Mouse (Mus musculus) hematopoietic stem cell, adult 5-6 weeks (primary cell): ENCODE measurements at regions not wholly inside any gene's neighbourhood (a gene's known extent, or its start where the extent isn't known, plus 50 kb on each side); places are given as distances from the start of the nearest gene placed in this dataset.

ENCODE experiments used
- ATAC-seq, 2 experiments: fragments of 125-278 bp in 1 of 2; replicated peaks in 1 of 2; 2 replicates each; pipeline ENCODE4 v1.8.0; 2016 to 2017; ENCODE audit warnings: inconsistent platforms in 2 of 2, mild to moderate bottlenecking in 2 of 2, moderate number of reproducible peaks in 2 of 2, low read depth in 1 of 2, moderate TSS enrichment in 1 of 2; ENCODE audit not compliant: low FRiP score in 2 of 2, poor library complexity in 2 of 2, severe bottlenecking in 2 of 2, insufficient read depth in 1 of 2, low TSS enrichment in 1 of 2

GRCm38 (mm10) chr17:77819698-77820097, 380.4 kb upstream of the Crim1 start:
- no peak for ATAC-seq

GRCm38 (mm10) chr17:77843949-77844348, 356.1 kb upstream of the Crim1 start:
- ATAC-seq: no peak

- ATAC-seq: no peak
Measured at GRCm38 (mm10) chr17:77874497-77874896, 325.6 kb upstream of the Crim1 start.

GRCm38 (mm10) chr17:77877016-77877415, 323.0 kb upstream of the Crim1 start:
- no peak for ATAC-seq

GRCm38 (mm10) chr17:77885150-77885549, 314.9 kb upstream of the Crim1 start:
- no peak for ATAC-seq

- ATAC-seq: no peak
Measured at GRCm38 (mm10) chr17:77889147-77889546, 310.9 kb upstream of the Crim1 start.

- ATAC-seq: no peak
Measured at GRCm38 (mm10) chr17:77904412-77904811, 295.6 kb upstream of the Crim1 start.

GRCm38 (mm10) chr17:77913962-77914450, 286.0 kb upstream of the Crim1 start:
- ATAC-seq: no peak

- no peak for ATAC-seq
Measured at GRCm38 (mm10) chr17:77930253-77930652, 269.8 kb upstream of the Crim1 start.

- ATAC-seq: no peak
Measured at GRCm38 (mm10) chr17:77930967-77931591, 269.0 kb upstream of the Crim1 start.

GRCm38 (mm10) chr17:77933192-77933591, 266.9 kb upstream of the Crim1 start:
- peak; percentile 98 for ATAC-seq

GRCm38 (mm10) chr17:77958048-77958447, 242.0 kb upstream of the Crim1 start:
- ATAC-seq: no peak

- ATAC-seq: no peak
Measured at GRCm38 (mm10) chr17:77961296-77961695, 238.8 kb upstream of the Crim1 start.

GRCm38 (mm10) chr17:77963358-77963757, 236.7 kb upstream of the Crim1 start:
- ATAC-seq: no peak

- no peak; a peak in 1 of 4 replicates for ATAC-seq
Measured at GRCm38 (mm10) chr17:77968510-77968909, 231.5 kb upstream of the Crim1 start.

GRCm38 (mm10) chr17:77969187-77969586, 230.9 kb upstream of the Crim1 start:
- ATAC-seq: no peak
